Mouse (Mus musculus): ENCODE data around the gene Cdca5. TPM values are rescaled to one million over a fixed set of nuclear protein-coding genes. Genes with fewer than 3 reads are reported as not detected.
"Not testable (repeated sequence)": the region's sequence is repeated elsewhere in the genome, so short reads cannot be mapped to it uniquely, and the experiment has no call there.

Gene Cdca5
- polyA plus RNA-seq, 1 experiment from 2014 or later, result 2.5 TPM

DNA sequence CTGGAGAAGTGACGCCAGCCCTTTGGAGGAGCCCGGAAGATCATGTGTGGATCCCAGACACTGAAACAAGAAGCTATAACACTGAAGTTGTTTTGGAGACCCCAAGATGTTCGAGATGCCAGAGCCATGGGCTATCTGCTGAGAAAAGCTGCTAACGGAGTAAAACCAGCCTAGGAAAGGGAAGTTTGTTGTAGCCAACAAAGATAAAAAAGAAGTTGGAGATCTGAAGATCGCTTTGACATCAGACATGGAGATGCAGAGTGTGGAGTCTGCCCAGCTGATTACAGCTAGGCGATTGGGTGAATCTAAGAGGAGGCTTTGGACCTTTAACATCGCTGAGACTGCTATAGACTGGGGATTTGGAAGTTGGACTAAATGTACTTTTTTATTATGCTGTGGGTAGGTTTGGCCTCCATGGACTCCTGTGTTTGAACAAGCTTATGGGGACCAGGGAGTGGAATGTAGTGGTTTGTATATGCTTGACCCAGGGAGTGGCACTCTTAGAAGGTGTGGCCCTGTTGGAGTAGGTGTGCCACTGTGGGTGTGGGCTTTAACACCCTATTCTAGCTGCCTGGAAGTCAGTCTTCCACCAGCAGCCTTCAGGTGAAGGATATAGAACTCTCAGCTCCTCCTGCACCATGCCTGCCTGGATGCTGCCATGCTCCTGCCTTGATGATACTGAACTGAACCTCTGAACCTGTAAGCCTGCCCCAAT, 45.8 kb downstream of the Cdca5 start:
- H3K4me3 ChIP-seq (ENCODE audit: inconsistent target); H3K79me2 ChIP-seq (ENCODE audit: inconsistent target); H3K27ac ChIP-seq; H3K36me3 ChIP-seq (ENCODE audit: inconsistent target): not testable (repeated sequence)
- 88% methylated on average over 7 of the region's 7 CpGs for WGBS (ENCODE audit: missing documents)

DNA sequence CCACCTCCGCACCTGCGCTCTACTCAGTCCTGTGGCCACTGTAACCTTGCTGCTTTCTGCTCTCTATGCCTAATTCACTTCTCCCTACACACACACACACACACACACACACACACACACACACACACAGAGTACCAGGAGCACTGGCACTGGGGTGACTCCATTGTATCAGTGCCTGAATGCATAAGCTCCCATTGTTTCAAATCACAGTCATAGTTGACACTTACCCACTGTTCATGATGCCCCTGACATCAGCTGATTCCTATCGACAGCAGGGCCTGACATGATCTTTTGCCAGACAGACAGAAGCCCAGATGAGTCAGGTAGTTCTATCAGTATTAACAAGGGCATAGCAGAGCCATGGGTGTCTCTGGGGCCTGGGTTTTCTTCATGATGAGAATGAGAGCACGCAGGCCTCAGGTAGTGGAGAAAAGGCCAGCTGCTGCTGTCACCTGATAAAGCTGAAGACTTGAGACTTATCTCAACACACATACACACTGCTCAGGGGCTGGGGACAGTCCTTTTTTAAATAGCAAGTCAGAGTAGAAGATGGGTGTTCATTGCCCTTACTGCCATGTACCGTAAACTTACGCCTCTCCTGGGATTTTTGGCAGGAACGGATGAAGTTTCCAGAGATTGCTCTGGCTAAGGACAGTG, 47.5 kb downstream of the Cdca5 start:
- WGBS (ENCODE audit: missing documents), result 95% methylated on average over 7 of the region's 7 CpGs
- Histone ChIP-seq H3K36me3 (ENCODE audit: inconsistent target) (no peaks in the 10 kb centered on the region), H3K27ac (no peak overlapping the region), H3K4me3 (ENCODE audit: inconsistent target) (no peak overlapping the region), H3K79me2 (ENCODE audit: inconsistent target) (no peaks in the 10 kb centered on the region)

DNA sequence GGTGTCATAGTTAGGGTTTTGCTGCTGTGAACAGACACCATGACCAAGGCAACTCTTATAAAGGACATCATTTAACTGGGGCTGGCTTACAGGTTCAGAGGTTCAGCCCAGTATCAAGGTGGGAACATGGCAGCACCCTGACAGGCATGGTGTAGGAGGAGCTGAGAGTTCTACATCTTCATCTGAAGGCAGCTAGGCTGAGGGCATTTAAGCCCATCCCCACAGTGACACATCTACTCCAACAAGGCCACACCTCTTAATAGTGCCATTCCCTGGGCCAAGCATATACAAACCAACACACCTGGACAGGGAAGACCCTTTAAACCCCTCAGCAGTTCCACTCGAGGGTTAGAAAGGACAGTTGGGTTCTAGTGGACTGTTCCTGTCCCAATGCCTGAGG, 48.4 kb downstream of the Cdca5 start:
- H3K79me2 ChIP-seq (ENCODE audit: inconsistent target); H3K36me3 ChIP-seq (ENCODE audit: inconsistent target); H3K4me3 ChIP-seq (ENCODE audit: inconsistent target); H3K27ac ChIP-seq: not testable (repeated sequence)
- WGBS (ENCODE audit: missing documents), result 71% methylated on average over 1 of the region's 1 CpGs

DNA sequence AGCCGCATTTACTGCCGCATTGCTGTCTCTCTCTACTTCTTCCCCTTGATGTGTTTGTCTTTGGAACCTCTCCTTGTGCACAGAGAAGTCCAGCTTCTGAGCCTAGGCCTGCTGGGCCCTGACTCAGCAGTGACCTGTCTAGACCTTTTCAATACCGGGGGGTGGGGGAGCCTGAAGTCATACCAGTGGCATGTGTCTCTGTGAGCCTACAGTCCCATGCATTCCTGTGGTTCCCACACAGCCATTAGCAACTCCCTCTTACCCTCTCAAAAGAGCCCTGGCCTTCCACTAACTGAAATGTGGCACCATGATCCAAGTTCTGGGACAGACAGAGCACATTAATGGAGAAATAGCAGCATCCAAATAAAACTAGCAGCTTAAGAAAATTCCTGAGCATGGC, 51.6 kb downstream of the Cdca5 start:
- H3K79me2 ChIP-seq (ENCODE audit: inconsistent target), result no peaks in the 10 kb centered on the region
- no peak overlapping the region for H3K4me3 ChIP-seq (ENCODE audit: inconsistent target)
- no peaks in the 10 kb centered on the region for H3K36me3 ChIP-seq (ENCODE audit: inconsistent target)
- 93% methylated on average over 3 of the region's 3 CpGs for WGBS (ENCODE audit: missing documents)
- H3K27ac ChIP-seq, result no peak overlapping the region

DNA sequence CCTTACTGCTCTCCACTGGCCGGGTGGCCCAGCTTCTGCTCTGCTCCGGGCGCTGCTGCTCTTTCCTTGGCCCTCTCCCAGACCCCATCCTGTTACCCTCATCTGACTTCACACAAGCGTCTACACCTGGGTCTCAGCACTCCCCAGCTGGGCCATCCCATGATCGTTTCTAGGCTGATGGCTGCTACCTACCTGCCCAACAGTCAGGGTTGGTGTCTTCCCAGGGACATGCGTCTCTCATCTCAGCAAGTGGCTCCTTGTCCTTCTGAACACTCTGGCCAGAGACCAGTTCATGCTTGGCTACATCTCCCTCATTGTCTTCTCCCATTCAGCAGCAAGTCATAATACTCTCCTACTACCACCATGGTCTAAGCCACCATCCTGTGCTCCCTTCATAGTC, 54.9 kb downstream of the Cdca5 start:
- Histone ChIP-seq H3K27ac (no peak overlapping the region), H3K79me2 (ENCODE audit: inconsistent target) (no peaks in the 10 kb centered on the region), H3K36me3 (ENCODE audit: inconsistent target) (no peaks in the 10 kb centered on the region), H3K4me3 (ENCODE audit: inconsistent target) (peak overlapping the region; percentile 49; the same call in 1 of the 2 replicates)
- 92% methylated on average over 6 of the region's 6 CpGs for WGBS (ENCODE audit: missing documents)

DNA sequence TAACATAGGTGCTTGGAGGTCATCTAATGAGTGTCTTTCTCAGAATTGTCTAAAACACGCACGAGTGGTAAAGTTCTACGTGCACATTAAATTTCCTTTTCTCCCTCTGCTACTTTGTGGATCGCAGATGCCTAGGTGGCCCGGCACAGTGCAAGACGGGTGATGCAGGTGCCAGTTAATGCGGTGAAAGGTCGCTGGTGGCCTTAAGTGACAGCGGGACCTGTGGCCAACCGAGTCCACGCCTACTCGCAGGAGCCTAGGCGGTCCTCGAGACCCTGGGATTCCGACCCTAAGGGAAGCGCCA, 55.5 kb downstream of the Cdca5 start:
- no peaks in the 10 kb centered on the region for H3K79me2 ChIP-seq (ENCODE audit: inconsistent target)
- H3K36me3 ChIP-seq (ENCODE audit: inconsistent target), result no peaks in the 10 kb centered on the region
- H3K27ac ChIP-seq, result peak overlapping the region; percentile 40
- peak overlapping the region; percentile 49 for H3K4me3 ChIP-seq (ENCODE audit: inconsistent target)
- 3% methylated on average over 16 of the region's 16 CpGs for WGBS (ENCODE audit: missing documents)

DNA sequence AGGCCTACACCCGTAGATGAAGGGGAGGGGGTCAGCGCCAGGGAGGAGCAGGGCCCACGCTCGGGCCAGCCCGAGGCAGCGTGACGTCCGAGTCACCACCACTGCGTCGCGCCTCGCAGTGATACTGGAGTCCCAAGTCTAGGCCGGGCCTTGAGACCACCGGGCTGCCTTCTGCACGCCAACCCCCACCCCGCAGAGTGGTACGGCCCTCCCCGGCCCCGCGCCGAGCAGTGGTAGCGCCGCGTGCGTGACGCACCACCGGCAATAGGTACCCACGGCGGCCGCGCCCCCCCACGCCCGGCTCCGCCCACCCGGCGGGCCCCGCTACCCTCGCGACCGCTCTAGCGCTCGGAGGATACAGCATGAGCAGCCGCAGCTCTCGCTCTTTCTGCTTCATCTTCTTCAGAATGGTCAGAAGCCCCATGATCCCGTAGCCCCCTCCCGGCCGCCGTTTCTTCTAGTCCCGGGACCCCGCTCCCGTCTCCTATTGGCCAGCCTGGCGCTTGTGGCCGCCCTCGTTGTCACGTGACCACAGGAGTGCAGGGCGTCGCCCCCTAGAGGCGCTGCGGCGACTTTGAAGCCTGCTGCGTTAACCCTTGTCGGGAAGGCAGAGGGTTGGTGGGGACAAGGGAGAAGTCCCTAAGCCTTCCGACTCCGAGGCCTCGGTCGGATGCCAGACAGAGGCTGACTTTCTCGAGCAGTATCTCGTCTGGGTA, 56.1 kb downstream of the Cdca5 start, which contains the start of gene Batf2:
Gene Batf2 (plus strand): TSS at position 306 of the 716 bp plus-strand sequence.
- 1% methylated on average over 64 of the region's 68 CpGs for WGBS (ENCODE audit: missing documents)

DNA sequence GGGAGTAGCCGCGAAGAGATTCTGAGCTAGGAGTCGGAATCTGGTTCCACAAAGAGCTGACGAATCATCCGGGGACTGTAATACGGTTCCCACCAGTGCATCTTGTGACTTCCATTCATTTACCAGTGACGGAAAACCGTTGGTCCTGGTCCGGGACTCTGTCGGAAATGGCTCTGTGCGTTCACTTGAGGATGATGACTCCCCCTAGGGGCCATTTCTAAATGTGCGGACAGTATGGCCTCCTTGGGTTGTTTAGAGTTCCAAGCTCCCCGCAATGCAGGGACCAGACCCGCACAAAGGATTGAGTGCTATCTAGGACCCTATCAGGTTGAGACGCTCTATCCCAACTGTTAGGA, 56.6 kb downstream of the Cdca5 start, which contains the start of gene Arl2:
Gene Arl2 (minus strand): TSS at position 155 of the 356 bp plus-strand sequence.
- WGBS (ENCODE audit: missing documents), result 4% methylated on average over 15 of the region's 15 CpGs
- Histone ChIP-seq H3K4me3 (ENCODE audit: inconsistent target) (peak within 1 kb of the TSS; percentile 49), H3K79me2 (ENCODE audit: inconsistent target) (no peaks in the 10 kb centered on the region), H3K27ac (peak within 1 kb of the TSS; percentile 92), H3K36me3 (ENCODE audit: inconsistent target) (no peaks in the 10 kb centered on the region)

More for the DNA sequence above, 56.1 kb downstream of the Cdca5 start, which contains the start of gene Batf2:
- no peaks in the 10 kb centered on the region for H3K79me2 ChIP-seq (ENCODE audit: inconsistent target)
- H3K4me3 ChIP-seq (ENCODE audit: inconsistent target), result peak within 1 kb of the TSS; percentile 49
- peak within 1 kb of the TSS; percentile 92 for H3K27ac ChIP-seq
- H3K36me3 ChIP-seq (ENCODE audit: inconsistent target), result no peaks in the 10 kb centered on the region

Other genes starting within 250 kb of the Cdca5 start
- gene Frmd8, start 209.7 kb upstream of the Cdca5 start, polyA plus RNA-seq (2018), result 8.1 to 26.2 TPM (median 19.8 TPM) in 3 replicates
- gene Slc25a45, start 207.2 kb upstream of the Cdca5 start, polyA plus RNA-seq (2018), result 44.6 to 74.8 TPM (median 53.2 TPM) in 3 replicates
- gene Tigd3, start 190.8 kb upstream of the Cdca5 start, polyA plus RNA-seq (2018), result 0.16 to 0.59 TPM (median 0.16 TPM) in 3 replicates
- gene Dpf2, start 172.0 kb upstream of the Cdca5 start, polyA plus RNA-seq (2018), result 53.9 to 215 TPM (median 57.4 TPM) in 3 replicates
- 1.2 to 3.4 TPM (median 1.7 TPM) in 3 replicates for gene Cdc42ep2, start 160.2 kb upstream of the Cdca5 start, polyA plus RNA-seq (2018)
- gene Pola2, start 120.8 kb upstream of the Cdca5 start, polyA plus RNA-seq (2018), result 14.2 to 24.9 TPM (median 20.1 TPM) in 3 replicates
- gene Slc22a20, start 98.8 kb upstream of the Cdca5 start, polyA plus RNA-seq (2018), result not detected in 3 replicates
- gene Capn1, start 69.1 kb upstream of the Cdca5 start, polyA plus RNA-seq (2018), result 49.5 to 59.9 TPM (median 56.3 TPM) in 3 replicates
- 32.9 to 40.2 TPM (median 33.2 TPM) in 3 replicates for gene Syvn1, start 38.4 kb upstream of the Cdca5 start, polyA plus RNA-seq (2018)
- gene Mrpl49, start 27.2 kb upstream of the Cdca5 start, polyA plus RNA-seq (2018), result 21.9 to 37.4 TPM (median 33.3 TPM) in 3 replicates
- 767 to 1,640 TPM (median 1,335 TPM) in 3 replicates for gene Fau, start 27.1 kb upstream of the Cdca5 start, polyA plus RNA-seq (2018)
- gene Znhit2, start 23.8 kb upstream of the Cdca5 start, polyA plus RNA-seq (2018), result 4.0 to 21.8 TPM (median 18.1 TPM) in 3 replicates
- 4.6 to 21.1 TPM (median 17.5 TPM) in 3 replicates for gene Tm7sf2, start 16.6 kb upstream of the Cdca5 start, polyA plus RNA-seq (2018)
- gene Vps51, start 7.8 kb upstream of the Cdca5 start, polyA plus RNA-seq (2018), result 20.2 to 48.8 TPM (median 37.7 TPM) in 3 replicates
- not detected in 3 replicates for gene Tmem262, start 5.0 kb upstream of the Cdca5 start, polyA plus RNA-seq (2018)
- gene Gm28374, start 2.7 kb upstream of the Cdca5 start, polyA plus RNA-seq (2018), result 0.26 TPM in 1 of 3 replicates, not detected in the others
- gene Zfpl1, start within 50 bp of the Cdca5 start, polyA plus RNA-seq (2018), result 28.7 to 39.1 TPM (median 33.7 TPM) in 3 replicates
- gene AC131692.1, start 9.4 kb downstream of the Cdca5 start, polyA plus RNA-seq (2018), result 0.29 TPM in 1 of 3 replicates, not detected in the others
- not detected in 3 replicates for gene Naaladl1, start 20.8 kb downstream of the Cdca5 start, polyA plus RNA-seq (2018)
- 1.4 to 11.0 TPM (median 6.6 TPM) in 3 replicates for gene Sac3d1, start 33.7 kb downstream of the Cdca5 start, polyA plus RNA-seq (2018)
- 28.8 to 41.8 TPM (median 33.8 TPM) in 3 replicates for gene Snx15, start 43.3 kb downstream of the Cdca5 start, polyA plus RNA-seq (2018)
- 5.7 to 15.6 TPM (median 5.9 TPM) in 3 replicates for gene Batf2, start 56.0 kb downstream of the Cdca5 start, polyA plus RNA-seq (2018)
- gene Arl2, start 56.6 kb downstream of the Cdca5 start, polyA plus RNA-seq (2018), result 24.6 to 32.9 TPM (median 27.4 TPM) in 3 replicates
- 0.11 TPM in 1 of 3 replicates, not detected in the others for gene Majin, start 99.4 kb downstream of the Cdca5 start, polyA plus RNA-seq (2018)
- not detected in 3 replicates for gene Gpha2, start 141.4 kb downstream of the Cdca5 start, polyA plus RNA-seq (2018)
- 11.2 to 16.0 TPM (median 14.6 TPM) in 3 replicates for gene Ppp2r5b, start 150.9 kb downstream of the Cdca5 start, polyA plus RNA-seq (2018)
- gene Atg2a, start 156.7 kb downstream of the Cdca5 start, polyA plus RNA-seq (2018), result 8.9 to 17.0 TPM (median 9.9 TPM) in 3 replicates
- 42.9 to 146 TPM (median 81.6 TPM) in 3 replicates for gene Ehd1, start 191.7 kb downstream of the Cdca5 start, polyA plus RNA-seq (2018)
- gene Cdc42bpg, start 221.5 kb downstream of the Cdca5 start, polyA plus RNA-seq (2018), result 1.3 to 3.5 TPM (median 2.8 TPM) in 3 replicates
- 16.4 to 22.0 TPM (median 21.4 TPM) in 3 replicates for gene Men1, start 250.0 kb downstream of the Cdca5 start, polyA plus RNA-seq (2018)